Mouse (Mus musculus): ENCODE data around the gene Xpo1.
A peak's percentile ranks its signal among the peaks of the same experiment; 100 is the strongest.
"Not testable (repeated sequence)": the region's sequence is repeated elsewhere in the genome, so short reads cannot be mapped to it uniquely, and the experiment has no call there.

Gene Xpo1

GRCm38 (mm10) chr11:23255427-23256193, at the start of gene Xpo1:
TSS of gene Xpo1 (plus strand) at chr11:23256041.
- DNase-seq (ENCODE audit: low spot score in 2 of 2): peak; percentile 99

GRCm38 (mm10) chr11:23209717-23210116, 46.1 kb upstream of the Xpo1 start:
- no peak for DNase-seq (ENCODE audit: low spot score in 2 of 2)

- peak in 1 of 2 experiments; percentile 10 for DNase-seq (ENCODE audit: low spot score in 2 of 2)
These were observed 45.0 kb upstream of the Xpo1 start for GRCm38 (mm10) chr11:23210590-23211510.

GRCm38 (mm10) chr11:23217430-23217829, 38.4 kb upstream of the Xpo1 start:
- no peak for DNase-seq (ENCODE audit: low spot score in 2 of 2)

- DNase-seq (ENCODE audit: low spot score in 2 of 2): no peak
These were observed 19.8 kb upstream of the Xpo1 start for GRCm38 (mm10) chr11:23236015-23236414.

GRCm38 (mm10) chr11:23253931-23254330, 1.9 kb upstream of the Xpo1 start:
- DNase-seq (ENCODE audit: low spot score in 2 of 2): no peak

GRCm38 (mm10) chr11:23254548-23254947, 1.3 kb upstream of the Xpo1 start:
- peak in 1 of 2 experiments; percentile 25 for DNase-seq (ENCODE audit: low spot score in 2 of 2)

GRCm38 (mm10) chr11:23255053-23255426, 801 bp upstream of the Xpo1 start:
- no peak for DNase-seq (ENCODE audit: low spot score in 2 of 2)

- peak in 1 of 2 experiments; percentile 51 for DNase-seq (ENCODE audit: low spot score in 2 of 2)
These were observed 457 bp downstream of the Xpo1 start for GRCm38 (mm10) chr11:23256194-23256802.

GRCm38 (mm10) chr11:23256803-23257704, 1.2 kb downstream of the Xpo1 start:
- DNase-seq (ENCODE audit: low spot score in 2 of 2): peak; percentile 87 to 89

GRCm38 (mm10) chr11:23259073-23259472, 3.2 kb downstream of the Xpo1 start:
- no peak for DNase-seq (ENCODE audit: low spot score in 2 of 2)

- no peak for DNase-seq (ENCODE audit: low spot score in 2 of 2)
These were observed 3.6 kb downstream of the Xpo1 start for GRCm38 (mm10) chr11:23259481-23259880.

- no peak for DNase-seq (ENCODE audit: low spot score in 2 of 2)
These were observed 4.3 kb downstream of the Xpo1 start for GRCm38 (mm10) chr11:23260186-23260585.

GRCm38 (mm10) chr11:23261490-23261889, 5.6 kb downstream of the Xpo1 start:
- peak in 1 of 2 experiments; percentile 2 for DNase-seq (ENCODE audit: low spot score in 2 of 2)

- no peak for DNase-seq (ENCODE audit: low spot score in 2 of 2)
These were observed 9.1 kb downstream of the Xpo1 start for GRCm38 (mm10) chr11:23264949-23265348.

GRCm38 (mm10) chr11:23271770-23272724, 16.2 kb downstream of the Xpo1 start:
- peak; percentile 23 to 55 for DNase-seq (ENCODE audit: low spot score in 2 of 2)

GRCm38 (mm10) chr11:23275780-23276179, 19.9 kb downstream of the Xpo1 start:
- DNase-seq (ENCODE audit: low spot score in 2 of 2): no peak

- DNase-seq (ENCODE audit: low spot score in 2 of 2): no peak
These were observed 28.6 kb downstream of the Xpo1 start for GRCm38 (mm10) chr11:23284469-23284868.

GRCm38 (mm10) chr11:23288866-23289265, 33.0 kb downstream of the Xpo1 start:
- not testable (repeated sequence) for DNase-seq (ENCODE audit: low spot score in 2 of 2)

- no peak for DNase-seq (ENCODE audit: low spot score in 2 of 2)
These were observed 41.5 kb downstream of the Xpo1 start for GRCm38 (mm10) chr11:23297379-23297778.

All from spleen, postnatal 36 days (tissue).